In genomic region chr2:120011462-120012200, GRCm38 (mm10) we compare ENCODE assay signal across 8 mouse cellular contexts. TPM values are rescaled to one million over a fixed set of nuclear protein-coding genes. Genes with fewer than 3 reads are reported as not detected.
DNase-seq lines count a peak whose midpoint lies in the region; ATAC-seq and TF ChIP-seq lines count a peak whose summit lies in the region.

No protein-coding gene starts in this region.

- DNase-seq in urinary bladder, postnatal 14 days (ENCODE audit: low spot score) = peak; percentile 73
- no peak for DNase-seq in urinary bladder, postnatal 4 days (ENCODE audit: low spot score in 2 of 2)
- peak; percentile 63 for DNase-seq in hindbrain, embryonic 14.5 days (ENCODE audit: low spot score)
- DNase-seq in left cerebral cortex, adult 2 months (ENCODE audit: extremely low spot score in 1 of 2, low spot score in 2 of 2) = peak; percentile 50 to 55
- peak; percentile 63 for DNase-seq in midbrain, postnatal 0 days (ENCODE audit: low spot score)
- DNase-seq in thymus, postnatal 4 days = peak; percentile 71

- peaks cover 31% of the 10 kb centered on the region for H3K36me3 ChIP-seq in embryonic facial prominence, embryonic 15.5 days
- H3K36me3 ChIP-seq in hindbrain, embryonic 14.5 days (replicated peaks; ENCODE audit: control insufficient read depth, insufficient read depth) = peaks cover 30% of the 10 kb centered on the region
- peaks cover 32% of the 10 kb centered on the region for H3K36me3 ChIP-seq in midbrain, postnatal 0 days (ENCODE audit: insufficient read depth, low read length)

- peak; percentile 29; the same call in 1 of the 2 replicates for ATAC-seq in embryonic facial prominence, embryonic 15.5 days (ENCODE audit: insufficient number of reproducible peaks, low FRiP score, low TSS enrichment, low read depth)
- peak; percentile 51; the same call in 1 of the 2 replicates for ATAC-seq in hindbrain, embryonic 14.5 days (ENCODE audit: low FRiP score)
- no peak for ATAC-seq in midbrain, postnatal 0 days (ENCODE audit: low FRiP score)

- peaks cover 19% of the 10 kb centered on the region for H3K4me1 ChIP-seq in bone marrow macrophage, adult 2 months (ENCODE audit: control insufficient read depth, insufficient read depth, low read length)
- 0 out of 2 replicates have a peak, but pooled peaks cover 6% of the 10 kb centered on the region for H3K4me1 ChIP-seq in embryonic facial prominence, embryonic 15.5 days
- no peaks in the 10 kb centered on the region for H3K4me1 ChIP-seq in hindbrain, embryonic 14.5 days (replicated peaks; ENCODE audit: control insufficient read depth, insufficient read depth, low read length)
- no peaks in the 10 kb centered on the region for H3K4me1 ChIP-seq in midbrain, postnatal 0 days (ENCODE audit: insufficient read depth, low read length)

- no peak for TF ChIP-seq POLR2A in bone marrow macrophage, adult 2 months (IDR thresholded peaks at IDR 0.05; ENCODE audit: borderline replicate concordance, low read depth, low read length)

- H3K27me3 ChIP-seq in embryonic facial prominence, embryonic 15.5 days = no peaks in the 10 kb centered on the region
- no peaks in the 10 kb centered on the region for H3K27me3 ChIP-seq in hindbrain, embryonic 14.5 days (ENCODE audit: control insufficient read depth, insufficient read depth, low read length)
- H3K27me3 ChIP-seq in midbrain, postnatal 0 days (ENCODE audit: insufficient read depth, low read length) = no peaks in the 10 kb centered on the region

- intact Hi-C loops in left cerebral cortex, adult 2 months (cut with DNase I) = loop anchor here (1.0 kb wide), 1 partner anchor 41 kb away; no protein-coding TSS in a partner anchor

- H3K27ac ChIP-seq in bone marrow macrophage, adult 2 months (ENCODE audit: insufficient read depth, low read depth, low read length) = no peak overlapping the region
- H3K27ac ChIP-seq in embryonic facial prominence, embryonic 15.5 days (replicated peaks) = no peak overlapping the region
- H3K27ac ChIP-seq in hindbrain, embryonic 14.5 days = no peak overlapping the region
- no peak overlapping the region for H3K27ac ChIP-seq in left cerebral cortex, adult 2 months
- no peak overlapping the region for H3K27ac ChIP-seq in midbrain, postnatal 0 days (ENCODE audit: low read depth, low read length)

- H3K9me3 ChIP-seq in embryonic facial prominence, embryonic 15.5 days (replicated peaks) = no peaks in the 10 kb centered on the region
- H3K9me3 ChIP-seq in hindbrain, embryonic 14.5 days (ENCODE audit: control insufficient read depth, low read length) = no peaks in the 10 kb centered on the region
- H3K9me3 ChIP-seq in midbrain, postnatal 0 days (ENCODE audit: low read length) = no peaks in the 10 kb centered on the region

- TF ChIP-seq CTCF in bone marrow macrophage, adult 2 months (IDR thresholded peaks at IDR 0.05; ENCODE audit: low read depth, low read length) = peak; percentile 36; the same call in 1 of the 2 replicates
- peak; percentile 88 for TF ChIP-seq CTCF in left cerebral cortex, adult 2 months (IDR thresholded peaks at IDR 0.05)
- TF ChIP-seq CTCF in midbrain, postnatal 0 days (IDR thresholded peaks at IDR 0.05) = peak; percentile 77

- WGBS in embryonic facial prominence, embryonic 15.5 days = 74% methylated on average over 8 of the region's 8 CpGs
- 79% methylated on average over 8 of the region's 8 CpGs for WGBS in hindbrain, embryonic 14.5 days
- 77% methylated on average over 8 of the region's 8 CpGs for WGBS in midbrain, postnatal 0 days

- no peak overlapping the region for H3K4me3 ChIP-seq in bone marrow macrophage, adult 2 months (ENCODE audit: insufficient read depth, low read length)
- H3K4me3 ChIP-seq in embryonic facial prominence, embryonic 15.5 days (replicated peaks) = no peak overlapping the region
- H3K4me3 ChIP-seq in hindbrain, embryonic 14.5 days (replicated peaks; ENCODE audit: low read length) = no peak overlapping the region
- no peak overlapping the region for H3K4me3 ChIP-seq in left cerebral cortex, adult 2 months
- no peak overlapping the region for H3K4me3 ChIP-seq in midbrain, postnatal 0 days (ENCODE audit: low read depth, low read length)

- H3K9ac ChIP-seq in embryonic facial prominence, embryonic 15.5 days = no peak overlapping the region
- H3K9ac ChIP-seq in hindbrain, embryonic 14.5 days = no peak overlapping the region
- no peak overlapping the region for H3K9ac ChIP-seq in midbrain, postnatal 0 days (replicated peaks; ENCODE audit: low read length, poor library complexity, severe bottlenecking)

- H3K4me2 ChIP-seq in embryonic facial prominence, embryonic 15.5 days (replicated peaks) = no peak overlapping the region
- no peak overlapping the region for H3K4me2 ChIP-seq in hindbrain, embryonic 14.5 days (replicated peaks)
- no peak overlapping the region for H3K4me2 ChIP-seq in midbrain, postnatal 0 days (ENCODE audit: low read depth, low read length, poor library complexity, severe bottlenecking)

RNA-seq across cellular contexts. Expression of gene Jmjd7, which starts 15.7 kb away (rescaled TPM):
- polyA plus RNA-seq in bone marrow macrophage, adult 2 months (2012; ENCODE audit: insufficient read depth, insufficient read length, missing spikeins) = 2.4 and 2.8 TPM in 2 replicates
- polyA plus RNA-seq in embryonic facial prominence, embryonic 15.5 days (2015; fragmentation: Nextera tagmentation; extraction: Ambion mirVana) = 16.7 and 20.8 TPM in 2 replicates
- 16.6 and 23.3 TPM in 2 replicates for polyA plus RNA-seq in hindbrain, embryonic 14.5 days (2014; fragmentation: Nextera tagmentation; extraction: Ambion mirVana)
- total RNA-seq in left cerebral cortex, adult 2 months (2021) = 1 to 10 TPM; 4.7 to 6.9 TPM
- total RNA-seq in midbrain, postnatal 0 days (2014; rRNA removed) = 4.9 and 11.7 TPM in 2 replicates
- 13.6 and 13.7 TPM in 2 replicates for polyA plus RNA-seq in midbrain, postnatal 0 days (2015; fragmentation: Nextera tagmentation; extraction: Ambion mirVana)

RNA-seq across cellular contexts. Expression of gene Gm28042, which starts 15.7 kb away (rescaled TPM):
- polyA plus RNA-seq in bone marrow macrophage, adult 2 months (2012; ENCODE audit: insufficient read depth, insufficient read length, missing spikeins) = 0.25 TPM in 1 of 2 replicates, not detected in the other
- polyA plus RNA-seq in embryonic facial prominence, embryonic 15.5 days (2015; fragmentation: Nextera tagmentation; extraction: Ambion mirVana) = 3.7 and 6.1 TPM in 2 replicates
- 4.0 and 4.3 TPM in 2 replicates for polyA plus RNA-seq in hindbrain, embryonic 14.5 days (2014; fragmentation: Nextera tagmentation; extraction: Ambion mirVana)
- 1 to 10 TPM in 1 of 2 experiments, under 1 TPM in 1; 0.97 to 1.3 TPM for total RNA-seq in left cerebral cortex, adult 2 months (2021)
- 3.7 and 6.6 TPM in 2 replicates for total RNA-seq in midbrain, postnatal 0 days (2014; rRNA removed)
- polyA plus RNA-seq in midbrain, postnatal 0 days (2015; fragmentation: Nextera tagmentation; extraction: Ambion mirVana) = 0.98 and 2.5 TPM in 2 replicates

RNA-seq across cellular contexts. Expression of gene Pla2g4b, which starts 21.6 kb away (rescaled TPM):
- polyA plus RNA-seq in bone marrow macrophage, adult 2 months (2012; ENCODE audit: insufficient read depth, insufficient read length, missing spikeins) = 1.3 and 1.4 TPM in 2 replicates
- polyA plus RNA-seq in embryonic facial prominence, embryonic 15.5 days (2015; fragmentation: Nextera tagmentation; extraction: Ambion mirVana) = 2.4 and 3.8 TPM in 2 replicates
- 1.9 and 2.7 TPM in 2 replicates for polyA plus RNA-seq in hindbrain, embryonic 14.5 days (2014; fragmentation: Nextera tagmentation; extraction: Ambion mirVana)
- total RNA-seq in left cerebral cortex, adult 2 months (2021) = 1 to 10 TPM; 3.9 to 4.1 TPM
- total RNA-seq in midbrain, postnatal 0 days (2014; rRNA removed) = 4.9 and 9.2 TPM in 2 replicates
- polyA plus RNA-seq in midbrain, postnatal 0 days (2015; fragmentation: Nextera tagmentation; extraction: Ambion mirVana) = 0.20 and 0.34 TPM in 2 replicates

RNA-seq across cellular contexts. Expression of gene Mapkbp1, which starts 39.1 kb away (rescaled TPM):
- polyA plus RNA-seq in bone marrow macrophage, adult 2 months (2012; ENCODE audit: insufficient read depth, insufficient read length, missing spikeins) = 5.4 and 7.5 TPM in 2 replicates
- 5.2 TPM in 2 replicates for polyA plus RNA-seq in embryonic facial prominence, embryonic 15.5 days (2015; fragmentation: Nextera tagmentation; extraction: Ambion mirVana)
- 8.6 and 8.9 TPM in 2 replicates for polyA plus RNA-seq in hindbrain, embryonic 14.5 days (2014; fragmentation: Nextera tagmentation; extraction: Ambion mirVana)
- 10 to 100 TPM; 54.1 to 57.0 TPM for total RNA-seq in left cerebral cortex, adult 2 months (2021)
- 54.2 and 64.6 TPM in 2 replicates for total RNA-seq in midbrain, postnatal 0 days (2014; rRNA removed)
- 7.1 and 7.4 TPM in 2 replicates for polyA plus RNA-seq in midbrain, postnatal 0 days (2015; fragmentation: Nextera tagmentation; extraction: Ambion mirVana)

Comparison
In these comparisons a context has a peak if more than half of its experiments do, and no peak if none do; other contexts are left out.
1. DNase-seq: peak in urinary bladder, postnatal 14 days (single experiment), hindbrain, embryonic 14.5 days (single experiment), left cerebral cortex, adult 2 months (2 of 2), midbrain, postnatal 0 days (single experiment) and thymus, postnatal 4 days (single experiment); none in urinary bladder, postnatal 4 days (0 of 2).
2. CTCF ChIP-seq: peak in every context shown above with its lines; median percentile 88 in left cerebral cortex, adult 2 months; 77 in midbrain, postnatal 0 days; 36 in bone marrow macrophage, adult 2 months.